Mouse (Mus musculus) embryonic stem cell, embryonic (primary cell): ENCODE results near the gene Smc1a.

Experiments
- CTCF ChIA-PET, 4 experiments: fragments of 300-600 bp in 2 of 4; fragments of 350-600 bp in 2 of 4; sonication (Branson Sonifier 250); formaldehyde crosslinking; loops; one replicate each; lab custom pipeline; 2022; ENCODE audit warnings: inconsistent platforms in 2 of 4; lab: Charles Lee
- POLR2A ChIA-PET, 4 experiments: fragments of 300-600 bp in 2 of 4; fragments of 350-600 bp in 2 of 4; sonication (Branson Sonifier 250); formaldehyde crosslinking; loops; one replicate each; lab custom pipeline; 2022; ENCODE audit warnings: antibody characterized with exemption in 4 of 4, inconsistent platforms in 1 of 4; lab: Charles Lee

Smc1a gene

DNA sequence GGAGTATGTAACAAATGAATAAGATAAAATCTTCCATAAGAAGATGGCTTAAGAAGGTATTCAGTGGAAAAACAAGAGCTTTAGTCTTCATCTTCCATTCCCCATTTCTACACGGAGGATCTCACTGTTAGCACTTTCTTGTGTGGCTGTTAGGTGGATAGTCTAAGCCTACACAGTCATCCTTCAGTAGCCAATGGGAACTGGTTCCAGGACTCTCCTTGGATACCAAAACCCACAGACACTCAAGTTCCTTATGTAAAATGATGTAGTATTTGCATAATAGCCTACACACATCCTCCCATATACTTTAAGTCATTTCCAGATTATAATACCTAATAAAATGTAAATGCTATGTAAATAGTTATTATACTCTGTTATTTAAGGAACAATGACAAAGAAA, 81.3 kb downstream of the Smc1a start:
- CTCF ChIA-PET = no interaction called here

More for the DNA sequence above, 81.3 kb downstream of the Smc1a start:
- POLR2A ChIA-PET = no interaction called here
